Mouse (Mus musculus) testis, adult 2 months (tissue): ENCODE results near the gene Acer2.

Experiments used
- CTCF ChIP-seq: fragments of 200-500 bp; IDR thresholded peaks from 2 replicates; pipeline ENCODE4 v1.5.1; 2012; ENCODE audit warnings: low read depth, mild to moderate bottlenecking, inconsistent platforms, low read length, moderate library complexity; ENCODE audit not compliant: control insufficient read depth, insufficient read depth, insufficient replicate concordance
- POLR2A ChIP-seq: fragments of 200-500 bp; IDR thresholded peaks from 2 replicates; pipeline ENCODE4 v1.6.1; 2012; ENCODE audit warnings: low read depth, mild to moderate bottlenecking, inconsistent platforms, low read length, moderate library complexity; ENCODE audit not compliant: control insufficient read depth

DNA sequence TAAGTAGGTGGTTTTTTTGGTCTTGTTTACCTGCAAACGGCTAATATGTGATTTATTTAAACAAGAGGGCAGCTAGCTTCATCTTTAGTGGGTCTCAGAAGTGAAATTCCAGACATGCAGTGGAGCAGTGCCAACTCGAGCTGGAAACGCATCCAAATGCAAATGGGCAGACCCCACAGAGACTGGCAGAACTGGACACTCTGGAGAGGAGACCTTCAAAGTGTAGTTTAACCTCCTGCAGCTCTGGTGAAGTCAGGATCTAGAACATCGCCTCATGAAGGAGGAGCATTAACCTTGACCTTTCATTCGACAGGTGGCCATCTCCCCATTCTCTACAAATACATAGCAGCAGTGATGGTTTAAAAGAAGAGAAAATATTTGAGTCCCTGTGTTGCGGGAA, 68.5 kb downstream of the Acer2 start:
- TF ChIP-seq POLR2A (no peak), CTCF (no peak)
